Mouse (Mus musculus) embryonic fibroblast, embryonic 13.5 days (primary cell): ENCODE data around the gene Rap1gap.

Experiments used
- CTCF ChIP-seq: IDR thresholded peaks from 2 replicates; pipeline ENCODE4 v1.5.1; 2011; ENCODE audit warnings: mild to moderate bottlenecking, control low read depth, low read length, moderate library complexity, borderline replicate concordance; ENCODE audit not compliant: insufficient read depth
- POLR2A ChIP-seq: IDR thresholded peaks from 2 replicates; pipeline ENCODE4 v1.6.1; 2011; ENCODE audit warnings: low read depth, mild to moderate bottlenecking, control low read depth, low read length, moderate library complexity

- TF ChIP-seq CTCF = no peak
- TF ChIP-seq POLR2A = no peak
These were observed 1.9 kb downstream of the Rap1gap start for GRCm38 (mm10) chr4:137666283-137666957.
